Mouse (Mus musculus) cerebellum, adult 11 months (tissue): ENCODE measurements at regions not wholly inside any gene's neighbourhood (a gene's known extent, or its start where the extent isn't known, plus 50 kb on each side); places are given as distances from the start of the nearest gene placed in this dataset.

Experiments
- DNase-seq: peaks from one replicate; pipeline ENCODE4 v3.0.0; 2022

GRCm38 (mm10) chr1:194330471-194330870, 287.5 kb upstream of the Plxna2 start:
- DNase-seq = no peak

GRCm38 (mm10) chr1:194320320-194321036, 297.5 kb upstream of the Plxna2 start:
- DNase-seq = no peak

GRCm38 (mm10) chr1:194318351-194318750, 299.7 kb upstream of the Plxna2 start:
- DNase-seq = no peak

- no peak for DNase-seq
Observed at GRCm38 (mm10) chr1:194315593-194315992, 302.4 kb upstream of the Plxna2 start.

GRCm38 (mm10) chr1:194310373-194310772, 307.6 kb upstream of the Plxna2 start:
- DNase-seq = peak; percentile 19

GRCm38 (mm10) chr1:194308648-194309047, 309.4 kb upstream of the Plxna2 start:
- DNase-seq = no peak

GRCm38 (mm10) chr1:194303951-194304350, 314.1 kb upstream of the Plxna2 start:
- no peak for DNase-seq

- DNase-seq = no peak
Observed at GRCm38 (mm10) chr1:194302775-194303174, 315.2 kb upstream of the Plxna2 start.

- DNase-seq = no peak
Observed at GRCm38 (mm10) chr1:194281941-194282340, 336.1 kb upstream of the Plxna2 start.

GRCm38 (mm10) chr1:194268028-194268427, 350.0 kb upstream of the Plxna2 start:
- DNase-seq = no peak

GRCm38 (mm10) chr1:194262374-194262773, 355.6 kb upstream of the Plxna2 start:
- no peak for DNase-seq

- DNase-seq = no peak
Observed at GRCm38 (mm10) chr1:194259957-194260356, 358.1 kb upstream of the Plxna2 start.

- DNase-seq = no peak
Observed at GRCm38 (mm10) chr1:194244776-194245366, 373.1 kb upstream of the Plxna2 start.

GRCm38 (mm10) chr1:194241111-194241510, 376.9 kb upstream of the Plxna2 start:
- DNase-seq = no peak

- no peak for DNase-seq
Observed at GRCm38 (mm10) chr1:194231206-194231605, 386.8 kb upstream of the Plxna2 start.

- DNase-seq = no peak
Observed at GRCm38 (mm10) chr1:194226550-194227160, 391.4 kb upstream of the Plxna2 start.

- DNase-seq = no peak
Observed at GRCm38 (mm10) chr1:194225786-194226185, 392.2 kb upstream of the Plxna2 start.

GRCm38 (mm10) chr1:194224046-194224445, 394.0 kb upstream of the Plxna2 start:
- no peak for DNase-seq

GRCm38 (mm10) chr1:194223610-194224009, 394.4 kb upstream of the Plxna2 start:
- no peak for DNase-seq

- DNase-seq = peak; percentile 14
Observed at GRCm38 (mm10) chr1:194223015-194223414, 395.0 kb upstream of the Plxna2 start.

- DNase-seq = no peak
Observed at GRCm38 (mm10) chr1:194208034-194209000, 409.7 kb upstream of the Plxna2 start.

- DNase-seq = no peak
Observed at GRCm38 (mm10) chr1:194197516-194197915, 420.5 kb upstream of the Plxna2 start.

GRCm38 (mm10) chr1:194182293-194182692, 435.7 kb upstream of the Plxna2 start:
- no peak for DNase-seq
